In genomic region chr12:27248545-27248855, GRCm38 (mm10) we compare ENCODE assay signal across 10 mouse cellular contexts.
DNase-seq lines count a peak whose midpoint lies in the region; ATAC-seq and TF ChIP-seq lines count a peak whose summit lies in the region.
"Had no signal": no experiment of that assay in that cellular context is flagged by ENCODE, and none has a peak within 500 bp of the region (broad histone marks: within the 10 kb centered on the region; RNA-seq: fewer than 3 reads in every experiment).

No protein-coding gene starts in this region.

- no peak overlapping the region for H3K9ac ChIP-seq in hindbrain, embryonic 13.5 days
- no peak overlapping the region for H3K9ac ChIP-seq in midbrain, embryonic 14.5 days (replicated peaks; ENCODE audit: low read length)
- H3K9ac ChIP-seq: limb, embryonic 12.5 days had no signal

- peak overlapping the region; percentile 85 for H3K27ac ChIP-seq in hindbrain, embryonic 13.5 days
- peak overlapping the region; percentile 91 for H3K27ac ChIP-seq in midbrain, embryonic 14.5 days (replicated peaks; ENCODE audit: low read depth, low read length)
- no peak overlapping the region for H3K27ac ChIP-seq in heart, embryonic 10.5 days
- H3K27ac ChIP-seq: limb, embryonic 12.5 days had no signal

- no peak overlapping the region for H3K4me3 ChIP-seq in hindbrain, embryonic 13.5 days
- no peak overlapping the region for H3K4me3 ChIP-seq in midbrain, embryonic 14.5 days (replicated peaks; ENCODE audit: low read depth, low read length)
- H3K4me3 ChIP-seq in lung, adult 2 months (replicated peaks; ENCODE audit: extremely low read depth, low read depth, low read length): no peak overlapping the region
- no peak overlapping the region for H3K4me3 ChIP-seq in heart, embryonic 10.5 days
- H3K4me3 ChIP-seq: limb, embryonic 12.5 days had no signal

- peak; percentile 6 to 19 for DNase-seq in frontal cortex, postnatal 36 days (ENCODE audit: low spot score in 2 of 2)
- DNase-seq in frontal cortex, postnatal 10 days (ENCODE audit: low spot score in 2 of 2): no peak
- DNase-seq in midbrain, embryonic 14.5 days: peak; percentile 85
- DNase-seq in right cerebral cortex, postnatal 4 days: peak; percentile 21
- no peak for DNase-seq in lung, adult 2 months
- DNase-seq in heart, adult 9 months (ENCODE audit: low spot score in 2 of 2): no peak
- no peak for DNase-seq in heart, embryonic 10.5 days (ENCODE audit: low spot score)
- DNase-seq: cerebellum, adult 18-20 months had no signal

- H3K36me3 ChIP-seq in hindbrain, embryonic 13.5 days: no peaks in the 10 kb centered on the region
- no peaks in the 10 kb centered on the region for H3K36me3 ChIP-seq in midbrain, embryonic 14.5 days (ENCODE audit: control insufficient read depth, insufficient read depth, low read length)
- H3K36me3 ChIP-seq in heart, embryonic 10.5 days: no peaks in the 10 kb centered on the region
- H3K36me3 ChIP-seq: limb, embryonic 12.5 days had no signal

- H3K4me2 ChIP-seq in hindbrain, embryonic 13.5 days: peak overlapping the region; percentile 5; the same call in 1 of the 2 replicates
- H3K4me2 ChIP-seq in midbrain, embryonic 14.5 days (ENCODE audit: low read length): peak overlapping the region; percentile 30
- H3K4me2 ChIP-seq: limb, embryonic 12.5 days had no signal

- no peaks in the 10 kb centered on the region for H3K27me3 ChIP-seq in hindbrain, embryonic 13.5 days
- H3K27me3 ChIP-seq in midbrain, embryonic 14.5 days (ENCODE audit: control insufficient read depth, insufficient read depth, low read length): no peaks in the 10 kb centered on the region
- no peaks in the 10 kb centered on the region for H3K27me3 ChIP-seq in heart, embryonic 10.5 days (ENCODE audit: insufficient read depth, poor library complexity, severe bottlenecking)
- H3K27me3 ChIP-seq: limb, embryonic 12.5 days had no signal

- ATAC-seq in hindbrain, embryonic 13.5 days (ENCODE audit: low FRiP score): peak; percentile 88
- ATAC-seq in midbrain, embryonic 14.5 days (ENCODE audit: low FRiP score, low TSS enrichment): peak; percentile 78; the same call in 1 of the 2 replicates

- no peak for TF ChIP-seq CTCF in lung, adult 2 months (IDR thresholded peaks at IDR 0.05; ENCODE audit: insufficient read depth, low read length)

- peaks cover 23% of the 10 kb centered on the region for H3K4me1 ChIP-seq in hindbrain, embryonic 13.5 days (replicated peaks)
- peaks cover 23% of the 10 kb centered on the region for H3K4me1 ChIP-seq in midbrain, embryonic 14.5 days (ENCODE audit: control insufficient read depth, insufficient read depth, low read length)
- H3K4me1 ChIP-seq in lung, adult 2 months (ENCODE audit: control insufficient read depth, insufficient read depth, low read length): no peaks in the 10 kb centered on the region
- 0 out of 2 replicates have a peak, but pooled peaks cover 4% of the 10 kb centered on the region for H3K4me1 ChIP-seq in heart, embryonic 10.5 days

- no peak for TF ChIP-seq POLR2A in lung, adult 2 months (IDR thresholded peaks at IDR 0.05; ENCODE audit: borderline replicate concordance, extremely low read depth, low read depth, low read length)

- H3K9me3 ChIP-seq in hindbrain, embryonic 13.5 days: no peaks in the 10 kb centered on the region
- H3K9me3 ChIP-seq in midbrain, embryonic 14.5 days (ENCODE audit: control insufficient read depth, low read length): no peaks in the 10 kb centered on the region
- H3K9me3 ChIP-seq in heart, embryonic 10.5 days: no peaks in the 10 kb centered on the region
- H3K9me3 ChIP-seq: limb, embryonic 12.5 days had no signal

- WGBS in hindbrain, embryonic 13.5 days: 12% methylated on average over 3 of the region's 3 CpGs
- WGBS in midbrain, embryonic 14.5 days: 0% methylated on average over 3 of the region's 3 CpGs
- WGBS in lung, adult 2 months: 89% methylated on average over 3 of the region's 3 CpGs
- WGBS in heart, embryonic 10.5 days: 74% methylated on average over 3 of the region's 3 CpGs

Comparison
In these comparisons a context has a peak if more than half of its experiments do, and no peak if none do; other contexts are left out.
1. DNase-seq: peak in frontal cortex, postnatal 36 days (2 of 2), midbrain, embryonic 14.5 days (single experiment) and right cerebral cortex, postnatal 4 days (single experiment); none in frontal cortex, postnatal 10 days (0 of 2), lung, adult 2 months (single experiment), heart, adult 9 months (0 of 2) and heart, embryonic 10.5 days (single experiment).